Mouse (Mus musculus) erythroblast, embryonic 14.5 days (primary cell): Measurements from ENCODE around the gene Rab40c.

Experiments used
- GATA1 ChIP-seq: IDR thresholded peaks from 2 replicates; pipeline ENCODE4 v1.6.1; 2012; ENCODE audit warnings: low read length, inconsistent platforms, mixed read lengths
- TAL1 ChIP-seq: IDR thresholded peaks from 3 replicates; pipeline ENCODE4 v1.6.1; 2012; ENCODE audit warnings: low read length, inconsistent platforms, mixed read lengths

- TF ChIP-seq GATA1 (no peak), TAL1 (no peak)
Observed at GRCm38 (mm10) chr17:25832436-25833290, 86.9 kb downstream of the Rab40c start.
